Mouse (Mus musculus) ES-E14 (cell line): ENCODE data around the gene Nos1ap.

Source experiments
- CHD2 ChIP-seq: IDR thresholded peaks from 2 replicates; pipeline ENCODE4 v1.6.1; 2014; ENCODE audit warnings: mild to moderate bottlenecking, low read depth, low read length, inconsistent platforms
- HCFC1 ChIP-seq: IDR thresholded peaks from 2 replicates; pipeline ENCODE4 v1.6.1; 2012; ENCODE audit warnings: low read length, inconsistent platforms, borderline replicate concordance; ENCODE audit not compliant: insufficient read depth
- MAFK ChIP-seq: IDR thresholded peaks from 2 replicates; pipeline ENCODE4 v1.6.1; 2014; ENCODE audit warnings: mild to moderate bottlenecking, low read depth, low read length, inconsistent platforms; ENCODE audit not compliant: insufficient read depth
- ZC3H11A ChIP-seq: IDR thresholded peaks from 2 replicates; pipeline ENCODE4 v1.6.1; 2012; ENCODE audit warnings: low read depth, mild to moderate bottlenecking, inconsistent platforms, low read length, borderline replicate concordance
- ZNF384 ChIP-seq: IDR thresholded peaks from 2 replicates; pipeline ENCODE4 v1.6.1; 2012; ENCODE audit warnings: low read depth, low read length, inconsistent platforms

- TF ChIP-seq ZNF384 (no peak), ZC3H11A (no peak), HCFC1 (no peak), CHD2 (no peak), MAFK (no peak)
Observed at GRCm38 (mm10) chr1:170395101-170395500, 194.6 kb downstream of the Nos1ap start.
